Mouse (Mus musculus) left cerebral cortex, adult 6 months (tissue): ENCODE measurements around the gene Mtx2. TPM values are rescaled to one million over a fixed set of nuclear protein-coding genes. Genes with fewer than 3 reads are reported as not detected.

Experiments
- long read RNA-seq, 2 experiments: library from polyadenylated mRNA; unstranded; transcript quantifications; one replicate each; pipeline ENCODE4 v2.0.0; 2019 to 2020
- polyA plus RNA-seq: library from polyadenylated mRNA; unstranded; fragments of <200 nt; fragmentation: Nextera tagmentation; gene quantifications from 2 replicates; pipeline ENCODE4 v1.2.3, GENCODE M21; 2021

The Mtx2 gene
- polyA plus RNA-seq, result 41.9 and 57.1 TPM in 2 replicates
- long read RNA-seq, experiment 1, transcript Mtx2-201 (10 exons, 2,950 nt), result major isoform, 172 of 201 reads
- long read RNA-seq, experiment 1, partial matches to known transcripts, result 3 of 201 reads
- long read RNA-seq, experiment 1, other reads (novel, unspliced or antisense), result 26 of 201 reads
- long read RNA-seq, experiment 2, transcript Mtx2-201 (10 exons, 2,950 nt), result major isoform, 108 of 130 reads
- long read RNA-seq, experiment 2, partial matches to known transcripts, result 7 of 130 reads
- long read RNA-seq, experiment 2, other reads (novel, unspliced or antisense), result 12 of 130 reads

GRCm38 (mm10) chr2:74825730-74826430, at the start of gene Mtx2:
Gene Mtx2, plus strand, starts transcription at chr2:74825803.

Other genes starting within 250 kb of the Mtx2 start
- gene Lnpk, start 246.4 kb upstream of the Mtx2 start, polyA plus RNA-seq, result 29.8 and 32.9 TPM in 2 replicates
- not detected in 2 replicates for gene Evx2, start 166.2 kb upstream of the Mtx2 start, polyA plus RNA-seq
- not detected in 2 replicates for gene Hoxd13, start 157.5 kb upstream of the Mtx2 start, polyA plus RNA-seq
- gene Hoxd12, start 150.8 kb upstream of the Mtx2 start, polyA plus RNA-seq, result not detected in 2 replicates
- not detected in 2 replicates for gene Hoxd11, start 146.2 kb upstream of the Mtx2 start, polyA plus RNA-seq
- gene Hoxd10, start 133.9 kb upstream of the Mtx2 start, polyA plus RNA-seq, result not detected in 2 replicates
- gene Hoxd9, start 128.1 kb upstream of the Mtx2 start, polyA plus RNA-seq, result not detected in 2 replicates
- gene Hoxd8, start 121.2 kb upstream of the Mtx2 start, polyA plus RNA-seq, result not detected in 2 replicates
- gene Hoxd3, start 113.9 kb upstream of the Mtx2 start, polyA plus RNA-seq, result not detected in 2 replicates
- gene Hoxd4, start 113.9 kb upstream of the Mtx2 start, polyA plus RNA-seq, result not detected in 2 replicates
- gene Gm28230, start 99.1 kb upstream of the Mtx2 start, polyA plus RNA-seq, result not detected in 2 replicates
- gene Hoxd1, start 62.8 kb upstream of the Mtx2 start, polyA plus RNA-seq, result 0.09 and 0.10 TPM in 2 replicates